Mouse (Mus musculus) testis, adult 2 months (tissue): ENCODE data around the gene Castor2. TPM values are rescaled to one million over a fixed set of nuclear protein-coding genes. Genes with fewer than 3 reads are reported as not detected.

Experiments
- H3K27ac ChIP-seq: fragments of 200-500 bp; 2 replicates; pipeline ENCODE4 v1.5.1; 2012; ENCODE audit warnings: low read depth, low read length; ENCODE audit not compliant: control insufficient read depth, insufficient read depth
- H3K27me3 ChIP-seq: fragments of 200-500 bp; 2 replicates; pipeline ENCODE4 v1.6.1; 2012; ENCODE audit warnings: mild to moderate bottlenecking, low read length, moderate library complexity; ENCODE audit not compliant: control insufficient read depth, insufficient read depth
- H3K36me3 ChIP-seq: fragments of 200-500 bp; 2 replicates; pipeline ENCODE4 v1.6.1; 2012; ENCODE audit warnings: mild to moderate bottlenecking, low read length; ENCODE audit not compliant: control insufficient read depth, insufficient read depth
- H3K4me1 ChIP-seq: fragments of 200-500 bp; 2 replicates; pipeline ENCODE4 v1.6.1; 2012; ENCODE audit warnings: low read length; ENCODE audit not compliant: control insufficient read depth, insufficient read depth
- H3K4me3 ChIP-seq: fragments of 200-500 bp; 2 replicates; pipeline ENCODE4 v1.5.1; 2012; ENCODE audit warnings: low read depth, mild to moderate bottlenecking, low read length, moderate library complexity, mixed read lengths; ENCODE audit not compliant: control insufficient read depth
- CTCF ChIP-seq: fragments of 200-500 bp; IDR thresholded peaks from 2 replicates; pipeline ENCODE4 v1.5.1; 2012; ENCODE audit warnings: low read depth, mild to moderate bottlenecking, inconsistent platforms, low read length, moderate library complexity; ENCODE audit not compliant: control insufficient read depth, insufficient read depth, insufficient replicate concordance
- POLR2A ChIP-seq: fragments of 200-500 bp; IDR thresholded peaks from 2 replicates; pipeline ENCODE4 v1.6.1; 2012; ENCODE audit warnings: low read depth, mild to moderate bottlenecking, inconsistent platforms, low read length, moderate library complexity; ENCODE audit not compliant: control insufficient read depth
- polyA plus RNA-seq: library from polyadenylated mRNA; depleted of rRNA; stranded (reverse); fragments of >200 nt; gene quantifications from 2 replicates; pipeline ENCODE4 v1.2.3, GENCODE M21; 2012

Gene Castor2
- polyA plus RNA-seq, 1 experiment, result 7.2 TPM

DNA sequence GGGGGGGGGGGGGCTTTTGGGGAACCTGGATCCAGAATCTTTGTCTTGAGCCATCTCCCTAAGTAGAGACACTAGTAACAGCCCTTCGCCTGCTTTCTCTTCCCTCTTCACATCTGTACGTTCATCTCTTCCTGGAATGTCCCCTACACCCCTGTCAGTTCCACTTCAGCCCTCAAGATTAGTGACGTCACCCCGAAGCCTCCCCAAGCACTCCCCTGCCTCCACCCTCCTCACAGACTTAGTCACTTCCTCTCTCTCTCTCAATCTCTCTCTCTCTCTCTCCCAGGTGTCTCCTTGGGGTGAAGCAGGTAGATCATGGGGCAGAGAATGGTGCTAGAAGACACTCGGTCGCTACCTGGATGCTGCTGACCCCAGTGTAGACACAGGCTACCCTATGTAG lies 3.2 kb downstream of the Castor2 start:
- H3K27ac ChIP-seq, result no peak overlapping the region
- peaks cover 10% of the 10 kb centered on the region for H3K4me1 ChIP-seq
- no peaks in the 10 kb centered on the region for H3K27me3 ChIP-seq
- no peak overlapping the region for H3K4me3 ChIP-seq
- no peak for TF ChIP-seq POLR2A
- TF ChIP-seq CTCF, result no peak
- no peaks in the 10 kb centered on the region for H3K36me3 ChIP-seq

DNA sequence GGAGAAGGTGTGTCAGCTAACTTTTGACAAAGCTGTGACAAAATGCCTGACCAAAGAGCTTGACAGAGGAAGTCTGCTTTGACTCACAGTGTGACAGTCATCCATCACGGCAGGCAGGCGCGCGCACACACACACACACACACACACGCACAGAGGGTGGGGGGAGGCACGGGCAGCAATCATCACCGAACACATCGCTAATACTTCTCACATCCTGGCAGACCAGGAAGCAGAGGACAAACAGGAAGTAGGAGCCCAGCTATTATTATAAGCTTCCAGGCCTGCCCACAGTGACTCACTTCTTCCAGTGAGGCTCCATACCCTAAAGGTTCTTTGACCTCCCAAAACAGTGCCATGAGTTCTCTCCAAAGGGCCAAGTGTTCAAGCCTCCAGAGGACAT lies 6.3 kb downstream of the Castor2 start:
- H3K36me3 ChIP-seq, result no peaks in the 10 kb centered on the region
- TF ChIP-seq POLR2A, result no peak
- TF ChIP-seq CTCF, result no peak
- H3K27ac ChIP-seq, result no peak overlapping the region
- no peak overlapping the region for H3K4me3 ChIP-seq
- H3K4me1 ChIP-seq, result peaks cover 9% of the 10 kb centered on the region
- H3K27me3 ChIP-seq, result no peaks in the 10 kb centered on the region

DNA sequence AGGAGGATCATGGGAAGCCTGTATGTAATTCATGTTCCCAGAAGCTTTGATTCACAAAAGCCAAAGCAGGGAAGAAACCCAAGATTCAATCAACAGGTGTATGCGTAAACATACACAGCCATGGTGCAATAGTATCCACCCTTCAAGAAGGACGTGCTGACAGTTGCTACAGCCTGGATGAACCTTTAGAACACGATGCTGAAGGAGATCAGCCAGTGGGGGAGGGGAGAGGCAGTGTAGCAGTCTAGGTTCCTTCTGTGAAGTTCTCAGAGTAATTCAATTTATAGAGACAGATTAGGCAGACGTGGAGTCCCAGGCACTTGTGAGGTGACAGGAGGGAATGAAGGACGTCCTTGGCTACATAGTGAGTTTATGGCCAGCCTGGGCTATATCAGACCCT lies 15.5 kb downstream of the Castor2 start:
- TF ChIP-seq CTCF (no peak), POLR2A (no peak)
- Histone ChIP-seq H3K27ac (no peak overlapping the region), H3K36me3 (no peaks in the 10 kb centered on the region), H3K27me3 (no peaks in the 10 kb centered on the region), H3K4me3 (no peak overlapping the region), H3K4me1 (peaks cover 2% of the 10 kb centered on the region; the same call in 1 of the 2 replicates)

DNA sequence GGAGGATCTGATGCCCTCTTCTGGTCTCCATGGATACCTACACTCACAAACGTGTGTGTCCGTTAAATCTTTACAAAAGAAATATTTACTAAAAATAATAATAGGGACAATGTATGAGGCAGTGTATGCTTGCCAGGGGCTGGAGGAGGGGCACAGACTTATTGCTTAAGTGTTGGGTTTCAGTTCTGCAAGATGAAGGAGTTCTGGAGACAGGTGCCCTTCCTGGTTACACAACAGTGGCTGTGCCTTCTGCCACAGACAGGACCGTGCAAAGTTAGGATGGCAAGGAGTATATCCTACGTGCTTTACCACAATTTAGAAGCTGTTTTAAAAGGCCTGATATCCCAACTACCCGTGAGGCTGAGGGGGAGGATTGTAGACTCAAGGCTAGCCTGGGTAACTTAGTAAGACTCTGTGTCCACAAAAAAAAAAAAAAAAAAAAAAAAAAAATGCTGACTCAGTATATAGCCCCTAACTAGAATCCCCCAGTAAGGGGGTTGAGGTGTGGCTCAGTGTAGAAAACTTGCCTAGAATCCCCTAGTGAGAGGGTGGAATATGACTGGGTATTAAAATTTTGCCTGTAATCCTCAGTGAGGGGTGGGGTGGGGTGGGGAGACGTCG lies 16.2 kb downstream of the Castor2 start:
- H3K27me3 ChIP-seq, result no peaks in the 10 kb centered on the region
- TF ChIP-seq CTCF, result no peak
- no peak for TF ChIP-seq POLR2A
- no peaks in the 10 kb centered on the region for H3K36me3 ChIP-seq
- peaks cover 2% of the 10 kb centered on the region; the same call in 1 of the 2 replicates for H3K4me1 ChIP-seq
- no peak overlapping the region for H3K27ac ChIP-seq
- H3K4me3 ChIP-seq, result no peak overlapping the region

DNA sequence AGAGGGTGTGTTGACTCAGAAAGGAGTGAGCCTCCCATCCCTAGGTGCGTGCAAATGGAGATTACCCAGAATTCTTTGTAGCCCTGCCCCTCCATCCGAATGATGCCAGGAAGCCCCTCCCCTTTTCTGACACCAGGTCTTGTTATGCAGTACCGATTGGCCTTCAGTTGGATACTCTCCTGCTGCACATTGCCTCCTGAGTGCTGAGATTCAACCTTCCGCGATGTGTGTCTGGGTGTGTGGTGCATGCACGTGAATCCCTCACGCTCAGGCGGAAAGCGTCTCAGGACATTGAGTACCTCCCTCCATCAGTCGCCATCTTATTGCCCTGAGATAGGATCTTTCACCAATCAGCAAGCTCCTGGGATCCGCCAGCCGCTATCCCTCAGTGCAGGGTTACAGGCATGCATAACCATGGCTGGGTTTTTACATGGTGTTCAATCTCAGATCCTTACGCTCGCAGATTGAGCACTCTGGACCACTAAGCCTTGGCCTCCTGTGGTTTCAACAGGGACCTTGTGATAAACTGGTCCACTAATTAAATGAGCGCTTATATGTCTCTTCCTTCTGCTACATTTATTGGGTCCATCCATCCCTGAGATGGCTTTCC lies 19.4 kb downstream of the Castor2 start:
- no peak overlapping the region for H3K27ac ChIP-seq
- no peak overlapping the region for H3K4me3 ChIP-seq

DNA sequence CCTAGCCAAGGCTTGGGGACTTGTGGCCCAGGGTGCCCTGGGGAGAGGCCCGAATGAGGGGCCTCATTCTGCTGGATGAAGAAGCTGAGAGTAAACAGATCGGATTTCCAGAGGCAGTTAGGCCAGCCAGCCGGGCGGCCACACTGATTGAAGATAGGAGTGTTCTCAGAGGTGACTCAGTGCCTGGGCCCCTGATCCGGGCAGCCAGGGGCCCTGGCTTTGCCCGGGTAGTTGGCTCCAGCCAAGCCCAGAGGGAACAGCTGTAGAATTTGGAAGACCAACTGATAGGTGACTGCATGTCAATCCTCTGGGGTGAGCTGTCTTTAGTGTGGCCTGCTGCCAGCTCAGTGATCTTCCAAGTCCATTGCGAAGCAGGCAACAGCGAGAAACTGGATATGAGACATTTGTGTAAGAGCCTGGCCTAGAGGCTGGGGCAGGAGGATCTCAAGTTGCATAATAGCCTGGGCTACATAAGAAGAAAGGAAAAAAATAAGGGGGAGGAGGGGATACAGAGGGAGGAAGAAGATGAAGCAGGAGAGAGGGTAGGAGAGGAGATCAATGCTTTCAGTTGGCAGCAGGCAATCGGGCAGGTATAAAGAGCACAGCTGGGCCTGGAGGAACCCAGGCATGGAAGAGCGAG lies 20.1 kb downstream of the Castor2 start:
- Histone ChIP-seq H3K4me3 (no peak overlapping the region), H3K27me3 (no peaks in the 10 kb centered on the region), H3K4me1 (peaks cover 2% of the 10 kb centered on the region; the same call in 1 of the 2 replicates), H3K36me3 (no peaks in the 10 kb centered on the region), H3K27ac (no peak overlapping the region)
- no peak for TF ChIP-seq CTCF
- no peak for TF ChIP-seq POLR2A

More for the DNA sequence above, 19.4 kb downstream of the Castor2 start:
- Histone ChIP-seq H3K4me1 (peaks cover 2% of the 10 kb centered on the region; the same call in 1 of the 2 replicates), H3K27me3 (no peaks in the 10 kb centered on the region), H3K36me3 (no peaks in the 10 kb centered on the region)
- TF ChIP-seq POLR2A (no peak), CTCF (no peak)

DNA sequence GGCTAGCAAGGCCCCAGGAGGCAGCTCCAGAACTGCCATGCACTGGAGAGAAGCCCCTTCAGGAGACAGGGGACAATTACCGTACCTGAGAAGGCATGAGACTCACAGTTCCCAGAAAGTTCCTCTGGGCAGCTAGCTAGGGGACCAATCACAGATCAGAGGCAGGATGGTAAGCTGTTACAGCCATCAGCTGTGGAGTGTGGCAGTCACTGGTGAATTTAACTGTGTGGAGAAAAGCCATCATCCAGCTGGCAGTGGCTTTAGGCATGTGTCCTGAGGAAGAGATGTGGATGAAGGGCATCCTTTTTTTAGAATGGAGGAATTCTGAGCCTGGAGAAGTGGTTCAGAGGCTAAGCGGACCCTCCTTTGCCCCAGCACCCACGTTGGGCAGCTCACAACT lies 20.6 kb downstream of the Castor2 start:
- Histone ChIP-seq H3K27ac (no peak overlapping the region), H3K36me3 (no peaks in the 10 kb centered on the region), H3K27me3 (no peaks in the 10 kb centered on the region), H3K4me1 (peaks cover 2% of the 10 kb centered on the region), H3K4me3 (no peak overlapping the region)
- TF ChIP-seq CTCF, result no peak
- TF ChIP-seq POLR2A, result no peak
